Mouse (Mus musculus) lung, postnatal 36 days (tissue): ENCODE data around the gene Itga6.

Source experiments
- DNase-seq: peaks from one replicate; pipeline ENCODE4 v3.0.0; 2022; ENCODE audit warnings: mixed read lengths

Itga6 gene

GRCm38 (mm10) chr2:71863531-71864173, 118.2 kb downstream of the Itga6 start:
- no peak for DNase-seq

DNA sequence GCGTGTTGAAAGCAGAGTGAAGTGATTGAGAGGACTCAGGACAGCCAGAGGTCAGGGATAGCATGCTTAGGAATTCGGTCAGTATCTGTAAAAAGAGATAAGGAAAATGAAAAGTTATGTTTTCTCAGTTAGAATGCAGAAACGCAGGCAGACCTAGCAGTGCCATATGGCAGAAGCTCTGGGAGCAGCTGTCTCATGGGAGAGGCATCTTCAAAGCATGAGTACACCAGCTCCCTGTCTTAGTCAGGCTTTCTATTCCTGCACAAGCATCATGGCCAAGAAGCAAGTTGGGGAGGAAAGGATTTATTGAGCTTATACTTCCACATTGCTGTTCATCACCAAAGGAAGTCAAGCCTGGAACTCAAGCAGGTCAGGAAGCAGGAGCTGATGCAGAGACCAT, 119.6 kb downstream of the Itga6 start:
- DNase-seq: no peak

GRCm38 (mm10) chr2:71865935-71866334, 120.5 kb downstream of the Itga6 start:
- DNase-seq: no peak

GRCm38 (mm10) chr2:71866565-71866964, 121.1 kb downstream of the Itga6 start:
- DNase-seq: no peak

DNA sequence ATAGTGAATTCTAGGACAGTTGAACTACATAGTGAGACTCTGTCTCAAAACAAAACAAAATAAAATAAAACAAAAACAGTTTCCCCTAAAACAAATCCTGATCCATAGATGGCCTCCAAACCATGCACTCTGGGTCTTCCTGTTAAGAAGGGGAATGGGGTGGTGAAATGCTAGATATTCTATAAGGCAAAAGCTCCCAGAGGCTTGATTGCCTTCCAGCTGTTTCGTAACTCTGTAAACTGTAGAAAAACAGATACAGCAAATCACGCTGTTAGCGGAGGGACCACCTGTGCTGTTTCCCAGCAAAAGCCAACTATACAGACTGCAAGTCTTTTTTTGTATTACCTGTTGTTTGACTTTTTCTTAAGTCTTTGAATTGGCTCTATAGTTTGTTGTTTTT, 121.6 kb downstream of the Itga6 start:
- no peak for DNase-seq

DNA sequence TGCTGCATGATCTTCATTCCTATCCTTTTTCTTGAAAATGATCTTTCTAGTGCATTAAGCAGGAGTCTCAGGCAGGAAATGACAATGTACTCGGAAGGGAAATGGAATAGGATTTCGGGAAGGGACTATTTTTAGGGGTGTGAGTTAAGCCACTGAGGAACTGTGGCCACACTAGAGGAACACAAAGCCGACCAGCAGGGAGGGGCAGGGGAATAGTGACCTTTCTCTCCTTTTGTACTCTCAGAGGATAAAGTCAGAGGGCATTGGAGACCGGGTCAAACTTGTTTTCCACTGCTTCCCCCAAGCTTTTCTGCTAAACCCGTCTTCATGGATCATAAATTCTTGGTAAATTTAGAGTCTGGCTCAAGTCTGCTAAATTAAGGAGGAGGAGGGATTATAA, 122.1 kb downstream of the Itga6 start:
- peak; percentile 37 for DNase-seq

- no peak for DNase-seq
Measured at GRCm38 (mm10) chr2:71868256-71868655, 122.8 kb downstream of the Itga6 start.

DNA sequence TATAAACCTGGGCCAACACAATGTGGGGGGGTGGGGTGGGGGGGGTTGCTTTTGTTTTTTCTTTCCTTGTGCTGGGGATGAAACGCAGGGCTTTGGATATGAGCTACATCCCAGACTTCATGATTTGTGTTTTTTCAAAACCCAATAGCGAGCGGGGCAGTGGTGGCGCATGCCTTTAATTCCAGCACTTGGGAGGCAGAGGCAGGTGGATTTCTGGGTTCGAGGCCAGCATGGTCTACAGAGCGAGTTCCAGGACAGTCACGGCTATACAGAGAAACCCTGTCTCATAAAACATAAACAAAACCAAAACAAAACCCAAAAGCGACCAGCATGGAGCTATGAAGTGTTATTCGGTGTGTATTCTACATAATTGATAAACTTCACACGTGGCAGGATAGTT, 126.7 kb downstream of the Itga6 start:
- DNase-seq: no peak

DNA sequence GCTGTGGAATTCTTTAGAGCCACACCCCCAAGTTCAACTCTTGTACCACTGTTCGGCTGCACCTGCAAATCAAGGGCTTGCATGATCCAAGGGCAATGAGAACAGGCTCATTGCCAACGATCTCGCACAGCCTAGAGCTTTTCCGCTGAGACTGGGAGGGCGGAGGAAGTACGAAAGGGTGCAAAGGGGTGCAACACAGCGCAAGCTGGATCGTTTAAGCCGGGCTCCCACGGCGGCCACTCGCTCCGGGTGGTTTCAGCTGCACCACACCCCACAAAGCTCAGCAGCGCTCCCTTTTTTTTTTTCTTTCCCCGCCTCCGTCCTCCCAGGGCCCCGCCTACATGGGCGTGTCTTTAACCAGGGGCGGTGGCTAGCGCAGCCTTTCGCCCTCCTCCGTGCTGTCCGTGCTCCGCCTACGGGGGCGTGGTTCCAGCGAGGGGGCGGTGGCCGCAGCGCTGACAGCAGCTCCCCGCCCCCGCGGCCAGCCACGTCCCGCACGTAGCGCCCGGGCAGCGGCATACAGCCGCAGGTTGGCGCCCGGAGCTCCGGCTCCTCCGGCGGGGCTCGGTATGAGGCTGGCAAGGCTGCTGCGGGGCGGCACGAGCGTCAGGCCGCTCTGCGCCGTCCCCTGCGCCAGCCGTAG, 127.5 kb downstream of the Itga6 start, which contains the start of gene Pdk1:
TSS of gene Pdk1 (plus strand) at position 424 of the 643 bp plus-strand sequence.
- peak; percentile 99 for DNase-seq

GRCm38 (mm10) chr2:71873474-71874322, 128.3 kb downstream of the Itga6 start:
- peak; percentile 64 for DNase-seq

DNA sequence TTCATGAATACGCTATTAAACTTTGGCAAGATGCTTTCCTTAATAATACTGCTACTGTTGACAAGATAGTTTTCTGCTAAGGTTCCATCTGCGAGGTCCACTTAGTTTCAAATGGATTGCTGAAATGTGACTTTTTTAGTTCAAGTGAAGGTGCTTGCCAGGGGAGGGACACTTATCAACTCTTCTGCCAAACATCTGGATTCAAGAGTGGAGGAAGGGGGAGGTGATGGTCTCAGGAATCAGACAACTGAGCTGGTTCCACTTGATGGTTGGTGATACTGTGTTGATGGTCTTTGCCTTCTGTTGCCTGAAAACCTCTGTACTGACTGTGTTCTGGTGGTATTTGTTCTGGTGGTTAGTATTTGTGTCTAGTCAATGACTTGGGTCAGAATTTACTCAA, 129.0 kb downstream of the Itga6 start:
- DNase-seq: no peak

- DNase-seq: no peak
Measured at GRCm38 (mm10) chr2:71874836-71875235, 129.4 kb downstream of the Itga6 start.

GRCm38 (mm10) chr2:71877865-71878264, 132.4 kb downstream of the Itga6 start:
- no peak for DNase-seq

GRCm38 (mm10) chr2:71878441-71878840, 133.0 kb downstream of the Itga6 start:
- no peak for DNase-seq

- no peak for DNase-seq
Measured at GRCm38 (mm10) chr2:71878943-71879342, 133.5 kb downstream of the Itga6 start.

- DNase-seq: peak; percentile 75
Measured at GRCm38 (mm10) chr2:71882914-71883651, 137.7 kb downstream of the Itga6 start.

GRCm38 (mm10) chr2:71887269-71887668, 141.9 kb downstream of the Itga6 start:
- no peak for DNase-seq

- DNase-seq: no peak
Measured at GRCm38 (mm10) chr2:71888437-71888836, 143.0 kb downstream of the Itga6 start.

DNA sequence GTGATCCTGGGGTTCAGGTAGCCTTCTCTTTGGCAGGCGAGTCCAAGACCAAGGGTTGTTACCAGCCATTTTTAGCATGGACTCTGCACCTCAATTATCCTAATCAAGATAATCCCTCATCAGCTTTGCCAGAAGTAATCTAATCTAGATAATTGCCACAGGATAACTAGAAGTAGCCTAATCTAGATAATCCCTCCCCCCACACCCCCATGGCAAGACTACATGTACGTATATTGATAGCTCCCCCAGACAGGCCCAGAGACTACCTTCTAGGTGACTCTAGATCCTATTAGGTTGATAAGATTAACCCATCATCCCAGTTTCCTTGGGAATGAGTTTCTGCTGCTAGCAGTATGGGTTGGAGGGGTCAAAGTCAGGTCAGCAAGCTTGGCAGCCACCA, 146.1 kb downstream of the Itga6 start:
- no peak for DNase-seq

DNA sequence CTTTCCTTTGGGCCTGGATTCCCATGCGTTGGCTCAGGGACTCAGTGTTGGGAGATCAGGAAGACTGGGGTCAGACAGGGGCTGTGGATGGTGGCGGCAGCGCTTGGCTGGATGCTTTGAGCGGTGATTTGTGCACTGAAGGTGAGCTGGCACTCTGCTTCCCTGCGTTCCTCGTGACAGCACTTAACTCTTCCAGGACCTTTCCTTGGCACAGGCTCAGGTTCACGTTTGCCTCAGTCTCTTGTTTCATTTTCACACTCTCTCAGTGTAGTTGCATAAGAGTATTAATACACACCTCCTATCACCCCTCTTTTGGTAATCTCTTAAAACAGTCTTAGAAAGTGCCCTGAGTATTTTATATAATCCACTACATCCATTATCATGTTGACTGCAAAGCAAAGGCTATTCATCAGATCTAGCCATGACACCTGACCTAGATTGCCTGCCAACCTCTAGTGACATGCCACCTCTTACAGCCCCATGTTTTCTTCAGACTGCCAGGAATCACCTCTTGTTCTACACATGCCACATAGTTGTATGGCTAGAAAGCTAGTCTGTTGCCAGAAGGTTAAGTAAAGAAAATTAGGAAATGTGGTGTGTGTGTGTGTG, 147.4 kb downstream of the Itga6 start:
- DNase-seq: peak; percentile 69

GRCm38 (mm10) chr2:71895596-71896286, 150.3 kb downstream of the Itga6 start:
- DNase-seq: peak; percentile 30

DNA sequence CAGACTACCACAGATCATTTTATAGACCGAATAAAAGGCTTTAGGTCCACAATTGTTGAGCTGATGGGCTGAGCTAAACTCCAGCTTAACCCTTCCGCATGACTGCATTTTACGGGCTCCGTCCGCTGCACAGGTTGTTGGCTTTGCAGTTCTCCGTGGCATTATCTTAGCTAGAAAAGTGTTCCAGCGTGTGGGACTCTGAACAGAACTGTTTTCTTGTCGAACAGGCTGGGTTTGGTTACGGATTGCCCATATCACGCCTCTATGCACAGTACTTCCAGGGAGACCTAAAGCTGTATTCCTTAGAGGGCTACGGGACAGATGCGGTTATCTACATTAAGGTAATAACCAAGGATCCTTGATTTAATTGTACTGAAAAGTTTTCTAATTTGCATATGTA, 152.0 kb downstream of the Itga6 start:
- DNase-seq: no peak
